Mouse (Mus musculus) ES-Bruce4 (cell line): ENCODE measurements at regions not wholly inside any gene's neighbourhood (a gene's known extent, or its start where the extent isn't known, plus 50 kb on each side); places are given as distances from the start of the nearest gene placed in this dataset.

Source experiments
- CTCF ChIP-seq: IDR thresholded peaks from one replicate; pipeline ENCODE4 v1.8.1; 2011; ENCODE audit warnings: low read depth, low read length
- EP300 ChIP-seq: IDR thresholded peaks from 2 replicates; pipeline ENCODE4 v1.6.1; 2011; ENCODE audit warnings: low read depth, low read length; ENCODE audit not compliant: insufficient read depth
- POLR2A ChIP-seq: IDR thresholded peaks from one replicate; pipeline ENCODE4 v1.8.1; 2011; ENCODE audit warnings: low read length; ENCODE audit not compliant: insufficient read depth

DNA sequence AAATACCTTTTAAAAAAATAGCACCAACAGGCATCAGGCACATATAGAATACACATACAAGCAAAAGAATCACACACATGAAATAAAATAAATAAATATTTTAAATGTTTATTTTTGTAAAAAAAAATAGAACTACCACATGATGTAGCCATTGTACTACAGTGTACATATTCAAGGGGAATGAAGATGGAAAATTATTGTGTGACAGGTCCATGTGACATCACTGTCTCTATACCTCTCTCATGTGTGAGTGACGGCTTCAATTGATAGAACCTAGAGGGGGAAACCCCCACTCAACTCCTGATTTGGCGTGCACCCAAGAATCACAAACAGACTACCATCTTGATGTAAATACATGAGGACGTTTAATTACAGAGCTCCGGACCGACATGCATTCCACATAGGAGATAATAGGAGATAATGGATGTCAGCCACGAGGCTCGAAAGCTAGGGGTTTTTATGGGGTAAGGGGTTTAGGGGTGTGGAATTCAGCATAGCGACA is 70.4 kb upstream of the Dscam start:
- TF ChIP-seq POLR2A (no peak), CTCF (no peak), EP300 (no peak)
